Mouse (Mus musculus): ENCODE measurements around the gene Bco2.

DNA sequence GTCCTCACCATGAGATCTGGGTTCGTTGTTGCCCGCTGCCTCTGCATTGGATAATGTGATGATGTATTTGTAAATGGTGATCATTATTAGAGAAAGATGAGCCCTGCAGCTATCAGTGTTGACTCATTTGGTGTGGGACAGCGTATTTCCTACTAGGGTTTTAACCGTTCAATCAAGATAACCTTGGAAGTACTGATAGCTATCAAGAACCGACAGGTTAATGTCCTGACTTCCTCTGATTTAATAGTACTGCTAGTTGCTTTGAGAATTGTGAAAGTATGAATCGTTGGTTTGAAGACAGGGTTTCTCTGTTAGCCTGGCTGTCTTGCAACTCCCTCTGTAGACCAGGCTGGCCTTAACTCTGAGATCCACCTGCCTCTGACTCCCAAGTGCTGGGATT is 49.4 kb upstream of the Bco2 start:
- no peak for TF ChIP-seq USF1 (IDR thresholded peaks at IDR 0.05; ENCODE audit: low read depth, low read length)
- TF ChIP-seq CHD2 (IDR thresholded peaks at IDR 0.05; ENCODE audit: low read length) = no peak
- no peak for TF ChIP-seq ELF1 (IDR thresholded peaks at IDR 0.05; ENCODE audit: low read depth, low read length)
- TF ChIP-seq KAT2A (conservative IDR thresholded peaks at IDR 0.05; ENCODE audit: low read depth, low read length) = no peak
- TF ChIP-seq MXI1 (IDR thresholded peaks at IDR 0.05; ENCODE audit: low read depth, low read length) = no peak
- no peak for TF ChIP-seq CTCF (IDR thresholded peaks at IDR 0.05 in 2 of 3, conservative IDR thresholded peaks at IDR 0.05 in 1 of 3; ENCODE audit: control insufficient read depth in 1 of 3, insufficient read depth in 1 of 3, low read depth in 2 of 3, low read length in 3 of 3, poor library complexity in 1 of 3, severe bottlenecking in 1 of 3)
- TF ChIP-seq SIN3A (IDR thresholded peaks at IDR 0.05; ENCODE audit: low read length) = no peak; the same call in 1 of the 2 replicates
- no peak for TF ChIP-seq E2F4 (IDR thresholded peaks at IDR 0.05; ENCODE audit: borderline replicate concordance, low read depth, low read length)

All from MEL (cell line).